Mouse (Mus musculus) fibroblast of lung, adult 2 months (primary cell): Measurements from ENCODE around the gene Exoc3l4.

Experiments used
- DNase-seq: peaks from one replicate; pipeline ENCODE4 v3.0.0-alpha.2; 2011; ENCODE audit warnings: low read depth

Gene Exoc3l4

GRCm38 (mm10) chr12:111411631-111412355, 5.0 kb upstream of the Exoc3l4 start:
- DNase-seq = no peak

- no peak for DNase-seq
These were observed 4.1 kb upstream of the Exoc3l4 start for GRCm38 (mm10) chr12:111412581-111413284.

- DNase-seq = peak; percentile 74
These were observed 3.5 kb upstream of the Exoc3l4 start for GRCm38 (mm10) chr12:111413300-111413699.

- DNase-seq = no peak
These were observed 3.1 kb downstream of the Exoc3l4 start for GRCm38 (mm10) chr12:111419918-111420317.

- no peak for DNase-seq
These were observed 4.3 kb downstream of the Exoc3l4 start for GRCm38 (mm10) chr12:111420946-111421709.

- no peak for DNase-seq
These were observed 6.0 kb downstream of the Exoc3l4 start for GRCm38 (mm10) chr12:111422852-111423251.

- no peak for DNase-seq
These were observed 6.8 kb downstream of the Exoc3l4 start for GRCm38 (mm10) chr12:111423570-111424129.

- no peak for DNase-seq
These were observed 7.7 kb downstream of the Exoc3l4 start for GRCm38 (mm10) chr12:111424547-111424946.

- no peak for DNase-seq
These were observed 8.4 kb downstream of the Exoc3l4 start for GRCm38 (mm10) chr12:111425258-111425657.

- no peak for DNase-seq
These were observed 9.1 kb downstream of the Exoc3l4 start for GRCm38 (mm10) chr12:111425789-111426460.

- no peak for DNase-seq
These were observed 10.8 kb downstream of the Exoc3l4 start for GRCm38 (mm10) chr12:111427438-111428113.

- DNase-seq = no peak
These were observed 11.5 kb downstream of the Exoc3l4 start for GRCm38 (mm10) chr12:111428364-111428763.

GRCm38 (mm10) chr12:111428961-111429911, 12.4 kb downstream of the Exoc3l4 start:
- DNase-seq = no peak

GRCm38 (mm10) chr12:111430049-111430867, 13.4 kb downstream of the Exoc3l4 start:
- DNase-seq = no peak

GRCm38 (mm10) chr12:111430868-111431817, 14.3 kb downstream of the Exoc3l4 start:
- no peak for DNase-seq

- DNase-seq = no peak
These were observed 15.3 kb downstream of the Exoc3l4 start for GRCm38 (mm10) chr12:111432097-111432496.

GRCm38 (mm10) chr12:111432751-111433331, 16.0 kb downstream of the Exoc3l4 start:
- DNase-seq = no peak
